Mouse (Mus musculus) heart, postnatal 25 days (tissue): ENCODE data around the gene Rsph10b. TPM values are rescaled to one million over a fixed set of nuclear protein-coding genes. Genes with fewer than 3 reads are reported as not detected.
"Not testable (repeated sequence)": the region's sequence is repeated elsewhere in the genome, so short reads cannot be mapped to it uniquely, and the experiment has no call there.

Source experiments
- DNase-seq: peaks from one replicate; pipeline ENCODE4 v3.0.0; 2022; ENCODE audit warnings: low spot score
- intact Hi-C: fragments of 180-260 bp; cut with DNase I; formaldehyde crosslinking; loops from one replicate; pipeline ENCODE4 v1.15.1; 2025
- total RNA-seq, 2 experiments: library from RNA; stranded (reverse); gene quantifications; 2 replicates each; pipeline ENCODE4 v1.2.3; 2021

Rsph10b gene
- total RNA-seq, 2 experiments from 2014 or later: 0.10 to 0.39 TPM

- no peak for DNase-seq
- intact Hi-C loops: no loop called here
These were observed 54.8 kb downstream of the Rsph10b start for GRCm38 (mm10) chr5:143987596-143987995.

GRCm38 (mm10) chr5:143989046-143989445, 56.2 kb downstream of the Rsph10b start:
- intact Hi-C loops: no loop called here
- no peak for DNase-seq

GRCm38 (mm10) chr5:143990086-143990485, 57.3 kb downstream of the Rsph10b start:
- DNase-seq: no peak
- intact Hi-C loops: no loop called here

- intact Hi-C loops: no loop called here
- DNase-seq: no peak
These were observed 59.8 kb downstream of the Rsph10b start for GRCm38 (mm10) chr5:143992661-143993060.

GRCm38 (mm10) chr5:143993260-143993659, 60.4 kb downstream of the Rsph10b start:
- intact Hi-C loops: no loop called here
- DNase-seq: no peak

GRCm38 (mm10) chr5:143993849-143994248, 61.0 kb downstream of the Rsph10b start:
- no peak for DNase-seq
- intact Hi-C loops: no loop called here

GRCm38 (mm10) chr5:143994632-143995365, 62.0 kb downstream of the Rsph10b start:
- intact Hi-C loops: no loop called here
- no peak for DNase-seq

- no peak for DNase-seq
- intact Hi-C loops: no loop called here
These were observed 66.6 kb downstream of the Rsph10b start for GRCm38 (mm10) chr5:143999409-143999808.

- no peak for DNase-seq
These were observed 69.8 kb downstream of the Rsph10b start for GRCm38 (mm10) chr5:144002461-144003192.

GRCm38 (mm10) chr5:144013366-144014134, 80.7 kb downstream of the Rsph10b start:
- intact Hi-C loops, DNase-seq: not testable (repeated sequence)

More at GRCm38 (mm10) chr5:144002461-144003192, 69.8 kb downstream of the Rsph10b start:
- intact Hi-C loops: no loop called here

GRCm38 (mm10) chr5:144014551-144015311, 81.9 kb downstream of the Rsph10b start, which contains the start of gene Ccz1:
Gene Ccz1, minus strand, starts transcription at chr5:144014877.
- DNase-seq: peak; percentile 61
- intact Hi-C loops: no loop called here

GRCm38 (mm10) chr5:144015312-144015650, 82.4 kb downstream of the Rsph10b start:
- intact Hi-C loops: no loop called here
- DNase-seq: no peak

GRCm38 (mm10) chr5:144015845-144016244, 83.0 kb downstream of the Rsph10b start:
- DNase-seq: no peak
- intact Hi-C loops: no loop called here

GRCm38 (mm10) chr5:144026620-144027263, 93.9 kb downstream of the Rsph10b start, which contains the start of gene Ocm:
Gene Ocm, minus strand, starts transcription at chr5:144026670.
- intact Hi-C loops: no loop called here
- no peak for DNase-seq

- intact Hi-C loops: no loop called here
- no peak for DNase-seq
These were observed 99.7 kb downstream of the Rsph10b start for GRCm38 (mm10) chr5:144032491-144032890.

GRCm38 (mm10) chr5:144034567-144034966, 101.7 kb downstream of the Rsph10b start:
- intact Hi-C loops: no loop called here
- no peak for DNase-seq
